In the genomic region with DNA sequence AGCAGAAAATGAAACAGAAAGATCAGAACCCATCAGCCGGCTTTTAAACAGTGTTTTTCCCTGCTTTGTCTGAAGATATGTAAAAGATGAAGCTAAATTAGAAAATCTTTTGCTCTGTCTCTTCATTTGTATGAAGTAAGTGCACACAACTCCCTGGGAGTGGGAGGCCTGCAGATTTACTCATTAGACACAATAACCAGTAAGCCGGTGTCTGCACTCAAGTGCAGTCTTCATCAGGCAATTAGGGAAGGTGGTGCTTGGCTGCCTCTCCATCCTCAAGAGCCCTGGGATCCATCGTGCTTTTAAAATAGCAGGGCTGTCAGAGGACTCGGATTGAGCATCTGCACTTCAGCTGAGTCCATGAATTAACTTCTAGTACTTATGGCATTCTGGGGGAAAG, we compare ENCODE assay signal across 11 mouse cellular contexts.
DNase-seq lines count a peak whose midpoint lies in the region; ATAC-seq lines count a peak whose summit lies in the region.
"Had no signal": no experiment of that assay in that cellular context is flagged by ENCODE, and none has a peak within 500 bp of the region (broad histone marks: within the 10 kb centered on the region; RNA-seq: fewer than 3 reads in every experiment).

No protein-coding gene starts in this region.

- no peak overlapping the region for H3K27ac ChIP-seq in heart, embryonic 15.5 days
- peak overlapping the region; percentile 86 for H3K27ac ChIP-seq in forebrain, embryonic 15.5 days (replicated peaks)
- H3K27ac ChIP-seq in midbrain, embryonic 14.5 days (replicated peaks; ENCODE audit: low read depth, low read length), result peak overlapping the region; percentile 73
- H3K27ac ChIP-seq: stomach, embryonic 15.5 days had no signal

- H3K36me3 ChIP-seq in heart, embryonic 15.5 days, result no peaks in the 10 kb centered on the region
- no peaks in the 10 kb centered on the region for H3K36me3 ChIP-seq in forebrain, embryonic 15.5 days
- no peaks in the 10 kb centered on the region for H3K36me3 ChIP-seq in midbrain, embryonic 14.5 days (ENCODE audit: control insufficient read depth, insufficient read depth, low read length)
- H3K36me3 ChIP-seq: stomach, embryonic 15.5 days had no signal

- WGBS in heart, embryonic 15.5 days, result 33% methylated on average over 4 of the region's 4 CpGs
- 4% methylated on average over 4 of the region's 4 CpGs for WGBS in forebrain, embryonic 15.5 days
- WGBS in midbrain, embryonic 14.5 days, result 7% methylated on average over 4 of the region's 4 CpGs

- no peak for ATAC-seq in heart, embryonic 15.5 days (replicated peaks; ENCODE audit: insufficient number of reproducible peaks, insufficient read depth, low FRiP score, low read depth)
- ATAC-seq in forebrain, embryonic 15.5 days (replicated peaks), result peak; percentile 68
- ATAC-seq in midbrain, embryonic 14.5 days (ENCODE audit: low FRiP score, low TSS enrichment), result peak; percentile 58; the same call in 1 of the 2 replicates

- H3K4me1 ChIP-seq in heart, embryonic 15.5 days (replicated peaks), result peaks cover 24% of the 10 kb centered on the region
- H3K4me1 ChIP-seq in forebrain, embryonic 15.5 days, result peaks cover 31% of the 10 kb centered on the region
- peaks cover 28% of the 10 kb centered on the region for H3K4me1 ChIP-seq in midbrain, embryonic 14.5 days (ENCODE audit: control insufficient read depth, insufficient read depth, low read length)
- H3K4me1 ChIP-seq: stomach, embryonic 15.5 days had no signal

- H3K4me2 ChIP-seq in heart, embryonic 15.5 days, result peak overlapping the region; percentile 22
- H3K4me2 ChIP-seq in forebrain, embryonic 15.5 days (replicated peaks), result peak overlapping the region; percentile 30
- peak overlapping the region; percentile 44 for H3K4me2 ChIP-seq in midbrain, embryonic 14.5 days (ENCODE audit: low read length)
- H3K4me2 ChIP-seq: stomach, embryonic 15.5 days had no signal

- H3K27me3 ChIP-seq in heart, embryonic 15.5 days, result no peaks in the 10 kb centered on the region
- H3K27me3 ChIP-seq in forebrain, embryonic 15.5 days, result no peaks in the 10 kb centered on the region
- no peaks in the 10 kb centered on the region for H3K27me3 ChIP-seq in midbrain, embryonic 14.5 days (ENCODE audit: control insufficient read depth, insufficient read depth, low read length)
- H3K27me3 ChIP-seq: stomach, embryonic 15.5 days had no signal

- H3K9me3 ChIP-seq in heart, embryonic 15.5 days (replicated peaks), result no peaks in the 10 kb centered on the region
- H3K9me3 ChIP-seq in forebrain, embryonic 15.5 days, result no peaks in the 10 kb centered on the region
- no peaks in the 10 kb centered on the region for H3K9me3 ChIP-seq in midbrain, embryonic 14.5 days (ENCODE audit: control insufficient read depth, low read length)
- H3K9me3 ChIP-seq: stomach, embryonic 15.5 days had no signal

- intact Hi-C loops in heart, postnatal 14 days (cut with DNase I), result no loop called here

- no peak overlapping the region for H3K9ac ChIP-seq in heart, embryonic 15.5 days
- 0 out of 2 replicates have a peak overlapping the region, but pooled peaks have one; percentile 35 for H3K9ac ChIP-seq in forebrain, embryonic 15.5 days (replicated peaks)
- H3K9ac ChIP-seq in midbrain, embryonic 14.5 days (replicated peaks; ENCODE audit: low read length), result no peak overlapping the region
- H3K9ac ChIP-seq: stomach, embryonic 15.5 days had no signal

- DNase-seq in heart, postnatal 14 days, result no peak
- DNase-seq in brain, adult 2 months (ENCODE audit: low read depth, low spot score), result peak; percentile 73
- peak; percentile 73 for DNase-seq in midbrain, embryonic 14.5 days
- DNase-seq in spleen, postnatal 10 days (ENCODE audit: low spot score in 2 of 2), result no peak
- no peak for DNase-seq in thymus, postnatal 10 days (ENCODE audit: low spot score in 2 of 2)
- DNase-seq in urinary bladder, postnatal 14 days (ENCODE audit: low spot score), result no peak
- DNase-seq: cerebellum, adult 11-12 months; lung, postnatal 4 days had no signal

- H3K4me3 ChIP-seq in heart, embryonic 15.5 days, result no peak overlapping the region
- H3K4me3 ChIP-seq in forebrain, embryonic 15.5 days, result no peak overlapping the region; the same call in 1 of the 2 replicates
- no peak overlapping the region for H3K4me3 ChIP-seq in midbrain, embryonic 14.5 days (replicated peaks; ENCODE audit: low read depth, low read length)
- H3K4me3 ChIP-seq: stomach, embryonic 15.5 days had no signal

Comparison
In these comparisons a context has a peak if more than half of its experiments do, and no peak if none do; other contexts are left out.
1. DNase-seq: peak in brain, adult 2 months (single experiment) and midbrain, embryonic 14.5 days (single experiment); none in heart, postnatal 14 days (0 of 2), spleen, postnatal 10 days (0 of 2), thymus, postnatal 10 days (0 of 2) and urinary bladder, postnatal 14 days (single experiment).
2. Peak in every context shown above with its lines, with median percentiles within 50 percentile points of each other: H3K4me2 ChIP-seq.